Mouse (Mus musculus) embryonic facial prominence, embryonic 15.5 days (tissue): ENCODE data around the gene Cdyl. TPM values are rescaled to one million over a fixed set of nuclear protein-coding genes. Genes with fewer than 3 reads are reported as not detected.

ENCODE experiments used
- ATAC-seq: fragments of 200-750 bp; cut with Nextera tagmentation; 2 replicates; pipeline ENCODE4 v1.8.0; 2017; ENCODE audit warnings: low read depth, moderate TSS enrichment; ENCODE audit not compliant: insufficient number of reproducible peaks, low FRiP score, low TSS enrichment
- H3K27ac ChIP-seq: fragments of 300-500 bp; sonication (generic); replicated peaks from 2 replicates; pipeline ENCODE4 v1.5.1; 2015; ENCODE audit warnings: mild to moderate bottlenecking, inconsistent platforms
- H3K27me3 ChIP-seq: fragments of 300-500 bp; sonication (generic); 2 replicates; pipeline ENCODE4 v1.6.1; 2015; ENCODE audit warnings: inconsistent platforms
- H3K36me3 ChIP-seq: fragments of 300-500 bp; sonication (generic); 2 replicates; pipeline ENCODE4 v1.6.1; 2015; ENCODE audit warnings: mild to moderate bottlenecking, inconsistent platforms
- H3K4me1 ChIP-seq: fragments of 300-500 bp; sonication (generic); 2 replicates; pipeline ENCODE4 v1.6.1; 2015; ENCODE audit warnings: inconsistent platforms
- H3K4me2 ChIP-seq: fragments of 300-500 bp; sonication (generic); replicated peaks from 2 replicates; pipeline ENCODE4 v1.6.1; 2015; ENCODE audit warnings: mild to moderate bottlenecking, inconsistent platforms
- H3K4me3 ChIP-seq: fragments of 300-500 bp; sonication (generic); replicated peaks from 2 replicates; pipeline ENCODE4 v1.5.1; 2015; ENCODE audit warnings: mild to moderate bottlenecking, inconsistent platforms
- H3K9ac ChIP-seq: fragments of 300-500 bp; sonication (generic); 2 replicates; pipeline ENCODE4 v1.6.1; 2015; ENCODE audit warnings: inconsistent platforms
- H3K9me3 ChIP-seq: fragments of 300-500 bp; sonication (generic); replicated peaks from 2 replicates; pipeline ENCODE4 v1.6.1; 2016; ENCODE audit warnings: inconsistent platforms
- WGBS: fragments of 180-500 bp; shearing (Covaris S2); methylation state at CpG from one replicate; pipeline ENCODE4 v1.1.7; 2015; 5-methylcytosine and 5-hydroxymethylcytosine counted together
- polyA plus RNA-seq: library from polyadenylated mRNA; unstranded; fragments of >200 nt; fragmentation: Nextera tagmentation; extraction: Ambion mirVana; gene quantifications from 2 replicates; pipeline ENCODE4 v1.2.1, GENCODE M21; 2015

The Cdyl gene
- 13.5 and 15.9 TPM in 2 replicates for polyA plus RNA-seq

- ATAC-seq = no peak
- Histone ChIP-seq H3K27ac (no peak within 1 kb of the TSS), H3K9me3 (no peaks in the 10 kb centered on the region), H3K4me3 (no peak within 1 kb of the TSS), H3K36me3 (no peaks in the 10 kb centered on the region), H3K4me1 (no peaks in the 10 kb centered on the region), H3K9ac (no peak within 1 kb of the TSS), H3K27me3 (no peaks in the 10 kb centered on the region), H3K4me2 (no peak within 1 kb of the TSS)
- 61% methylated on average over 4 of the region's 4 CpGs for WGBS
Measured at GRCm38 (mm10) chr13:35659406-35659985, at the start of gene Cdyl. Gene Cdyl (plus strand): TSS chr13:35659833.

DNA sequence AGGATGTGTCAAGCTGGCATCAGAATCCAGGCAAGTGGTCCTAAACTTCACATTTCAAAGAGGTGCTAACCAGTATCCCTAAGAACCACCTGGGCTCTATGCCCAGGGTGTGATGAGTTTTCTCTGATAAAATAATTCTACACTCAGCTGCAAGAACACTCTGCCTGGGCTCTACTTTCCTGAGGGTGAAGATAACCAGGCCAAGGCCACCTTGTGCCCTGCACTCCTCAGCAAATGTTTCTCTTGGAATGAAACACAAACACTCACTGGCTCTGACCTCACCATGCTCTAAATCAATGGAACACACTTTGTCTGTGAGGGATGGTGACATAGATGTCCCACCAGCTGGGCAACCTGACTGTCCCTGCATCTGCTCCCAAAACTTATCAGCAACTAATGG, 48.9 kb upstream of the Cdyl start:
- H3K36me3 ChIP-seq = no peaks in the 10 kb centered on the region
- H3K9ac ChIP-seq = no peak overlapping the region
- H3K4me3 ChIP-seq = no peak overlapping the region
- H3K9me3 ChIP-seq = no peaks in the 10 kb centered on the region
- H3K4me1 ChIP-seq = no peaks in the 10 kb centered on the region
- no peaks in the 10 kb centered on the region for H3K27me3 ChIP-seq
- ATAC-seq = no peak
- no peak overlapping the region for H3K27ac ChIP-seq
- no peak overlapping the region for H3K4me2 ChIP-seq

DNA sequence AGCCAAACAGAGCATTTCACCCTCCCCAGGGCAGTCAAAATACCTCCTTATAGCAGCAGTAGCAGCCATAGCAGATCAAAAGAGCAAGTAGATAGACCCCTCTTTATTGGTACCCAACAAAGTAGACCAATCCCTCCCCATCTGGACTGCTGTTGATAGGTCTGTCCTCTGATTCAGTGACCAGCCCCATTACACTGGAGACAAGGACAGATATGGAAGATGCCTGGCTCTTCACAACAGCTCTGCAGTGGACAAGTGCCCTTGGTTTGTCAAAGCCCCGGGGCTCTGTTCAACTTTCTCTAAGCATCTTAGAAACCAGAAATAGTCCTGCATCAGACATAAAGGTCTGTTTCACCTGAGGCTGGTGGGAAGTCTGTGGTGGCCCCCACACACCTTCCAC, 47.1 kb upstream of the Cdyl start:
- Histone ChIP-seq H3K4me2 (no peak overlapping the region), H3K9me3 (no peaks in the 10 kb centered on the region), H3K4me3 (no peak overlapping the region), H3K27ac (no peak overlapping the region), H3K9ac (no peak overlapping the region), H3K27me3 (no peaks in the 10 kb centered on the region), H3K4me1 (no peaks in the 10 kb centered on the region), H3K36me3 (no peaks in the 10 kb centered on the region)
- no peak for ATAC-seq
- WGBS = 93% methylated on average over 1 of the region's 1 CpGs

- Histone ChIP-seq H3K27ac (no peak overlapping the region), H3K9me3 (no peaks in the 10 kb centered on the region), H3K36me3 (no peaks in the 10 kb centered on the region), H3K4me2 (no peak overlapping the region), H3K4me3 (no peak overlapping the region), H3K9ac (no peak overlapping the region), H3K4me1 (no peaks in the 10 kb centered on the region), H3K27me3 (no peaks in the 10 kb centered on the region)
- 72% methylated on average over 4 of the region's 4 CpGs for WGBS
- ATAC-seq = no peak
Measured at GRCm38 (mm10) chr13:35614832-35615479, 44.7 kb upstream of the Cdyl start.

DNA sequence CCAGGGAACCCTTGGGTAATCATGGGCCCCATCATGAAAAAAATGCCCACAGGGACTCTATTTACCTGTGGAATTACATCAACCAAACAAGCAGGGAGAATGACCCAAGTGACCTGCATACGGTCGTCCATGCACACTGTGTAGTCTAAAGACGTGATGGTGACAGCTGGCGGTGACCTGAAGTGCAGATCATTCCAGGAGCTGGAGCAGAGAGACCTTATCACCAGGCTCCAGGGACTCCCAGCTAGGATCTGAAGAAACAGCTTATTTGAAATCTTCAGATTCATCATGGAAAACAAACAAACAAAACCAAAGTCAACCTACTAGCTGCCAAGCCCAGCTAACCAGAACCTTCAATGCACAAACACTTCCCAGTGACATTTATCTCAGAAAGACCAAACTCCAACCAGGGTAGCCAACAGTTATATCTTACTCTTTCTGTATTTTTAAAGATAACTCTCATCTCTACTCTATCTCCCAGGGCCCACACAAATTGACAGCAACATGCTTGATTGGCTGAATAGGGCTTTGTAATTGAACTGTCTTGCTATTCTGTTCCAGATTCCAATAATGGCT, 43.0 kb upstream of the Cdyl start:
- 75% methylated on average over 4 of the region's 4 CpGs for WGBS
- H3K9me3 ChIP-seq = no peaks in the 10 kb centered on the region
- H3K27me3 ChIP-seq = no peaks in the 10 kb centered on the region
- ATAC-seq = no peak
- H3K4me3 ChIP-seq = no peak overlapping the region
- no peaks in the 10 kb centered on the region for H3K36me3 ChIP-seq
- no peak overlapping the region for H3K4me2 ChIP-seq
- H3K27ac ChIP-seq = no peak overlapping the region
- no peak overlapping the region for H3K9ac ChIP-seq
- no peaks in the 10 kb centered on the region for H3K4me1 ChIP-seq

GRCm38 (mm10) chr13:35619356-35619755, 40.3 kb upstream of the Cdyl start:
- Histone ChIP-seq H3K27me3 (no peaks in the 10 kb centered on the region), H3K4me2 (no peak overlapping the region), H3K27ac (no peak overlapping the region), H3K9ac (no peak overlapping the region), H3K36me3 (no peaks in the 10 kb centered on the region), H3K9me3 (no peaks in the 10 kb centered on the region), H3K4me1 (no peaks in the 10 kb centered on the region), H3K4me3 (no peak overlapping the region)
- 81% methylated on average over 2 of the region's 2 CpGs for WGBS
- ATAC-seq = no peak

DNA sequence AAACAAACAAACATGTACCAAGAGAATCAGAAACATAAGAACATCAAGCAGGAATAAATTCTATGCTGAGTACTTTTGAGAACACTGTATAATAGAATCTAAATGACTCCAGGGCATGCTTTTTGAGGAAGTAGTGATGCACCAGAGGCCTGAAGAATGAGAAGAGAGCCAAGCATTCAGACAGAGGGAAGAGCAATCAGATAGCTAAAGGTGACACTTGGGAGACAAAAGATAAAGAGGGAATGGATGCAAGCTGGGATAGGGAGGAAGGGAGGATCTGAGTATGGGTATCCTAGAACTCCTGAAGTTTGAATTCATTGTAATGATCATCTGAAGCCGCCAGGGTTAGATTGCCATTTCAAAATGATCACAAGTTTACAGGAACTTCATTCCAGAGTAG, 38.9 kb upstream of the Cdyl start:
- Histone ChIP-seq H3K9ac (no peak overlapping the region), H3K4me1 (no peaks in the 10 kb centered on the region), H3K9me3 (no peaks in the 10 kb centered on the region), H3K36me3 (no peaks in the 10 kb centered on the region), H3K4me3 (no peak overlapping the region), H3K27ac (no peak overlapping the region), H3K4me2 (no peak overlapping the region), H3K27me3 (no peaks in the 10 kb centered on the region)
- WGBS = 68% methylated on average over 1 of the region's 1 CpGs
- no peak for ATAC-seq

GRCm38 (mm10) chr13:35624831-35625230, 34.8 kb upstream of the Cdyl start:
- Histone ChIP-seq H3K4me1 (no peaks in the 10 kb centered on the region), H3K36me3 (no peaks in the 10 kb centered on the region), H3K4me3 (no peak overlapping the region), H3K9ac (no peak overlapping the region), H3K27me3 (no peaks in the 10 kb centered on the region), H3K4me2 (no peak overlapping the region), H3K9me3 (no peaks in the 10 kb centered on the region), H3K27ac (no peak overlapping the region)
- no peak for ATAC-seq
- 88% methylated on average over 3 of the region's 3 CpGs for WGBS

DNA sequence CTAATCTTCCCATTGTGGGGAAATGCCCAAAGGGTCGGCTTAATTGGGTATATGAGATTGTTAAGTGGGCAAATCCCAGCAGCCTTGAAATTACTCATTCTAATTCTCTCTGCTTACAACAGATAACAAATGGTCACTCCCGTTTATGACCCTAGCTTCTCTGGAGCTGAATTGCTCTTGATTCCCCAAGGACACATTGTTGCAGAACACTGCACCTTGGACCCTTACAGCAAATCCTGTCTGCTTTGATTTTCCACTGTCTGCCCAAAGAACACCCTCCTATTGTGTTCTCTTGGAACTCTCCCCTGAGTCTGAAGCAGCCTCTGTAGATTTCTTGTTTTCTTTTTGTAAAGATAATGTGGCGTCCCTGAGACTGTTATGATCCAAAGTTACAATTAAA, 34.1 kb upstream of the Cdyl start:
- no peak overlapping the region for H3K9ac ChIP-seq
- WGBS = 80% methylated on average over 3 of the region's 3 CpGs
- no peak for ATAC-seq
- H3K4me3 ChIP-seq = no peak overlapping the region
- H3K9me3 ChIP-seq = no peaks in the 10 kb centered on the region
- H3K27ac ChIP-seq = no peak overlapping the region
- no peaks in the 10 kb centered on the region for H3K4me1 ChIP-seq
- no peaks in the 10 kb centered on the region for H3K27me3 ChIP-seq
- H3K4me2 ChIP-seq = no peak overlapping the region
- H3K36me3 ChIP-seq = no peaks in the 10 kb centered on the region

- Histone ChIP-seq H3K4me2 (no peak overlapping the region), H3K9ac (no peak overlapping the region), H3K9me3 (no peaks in the 10 kb centered on the region), H3K36me3 (no peaks in the 10 kb centered on the region), H3K27me3 (no peaks in the 10 kb centered on the region), H3K4me3 (no peak overlapping the region), H3K27ac (no peak overlapping the region), H3K4me1 (no peaks in the 10 kb centered on the region)
- WGBS = 96% methylated on average over 1 of the region's 1 CpGs
- no peak for ATAC-seq
Measured at GRCm38 (mm10) chr13:35627319-35627718, 32.3 kb upstream of the Cdyl start.

DNA sequence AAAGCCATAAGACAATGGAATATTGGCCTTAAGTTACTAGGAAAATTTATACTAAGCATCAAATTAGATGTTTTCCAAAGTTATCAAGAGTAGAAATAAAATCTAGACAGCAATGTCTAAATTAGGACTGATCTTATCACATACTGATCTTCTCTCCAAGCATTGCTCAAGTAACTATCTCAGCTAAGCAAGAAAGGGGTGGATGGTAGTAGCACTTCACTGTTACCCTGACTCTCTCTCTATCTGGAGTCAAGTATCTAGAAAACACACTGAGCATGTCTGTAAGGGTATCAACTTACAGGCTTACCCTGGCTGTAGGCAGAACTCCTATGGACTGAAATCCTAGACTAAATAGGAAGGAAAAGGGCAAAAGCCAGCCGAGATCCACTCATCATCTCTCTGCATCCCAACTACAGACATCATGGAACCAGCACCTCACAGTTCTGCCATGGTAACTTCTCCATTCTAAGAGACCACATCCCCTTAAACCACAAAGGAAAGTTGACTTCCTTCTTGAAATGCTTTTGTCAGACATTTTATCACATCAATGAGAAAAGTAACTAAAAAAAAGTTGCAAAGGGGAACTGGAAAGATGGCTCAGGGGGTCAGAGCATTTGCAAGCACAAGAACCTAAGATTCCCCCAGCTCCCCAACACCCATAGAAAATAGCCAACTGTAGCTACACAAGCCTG, 12.4 kb upstream of the Cdyl start:
- no peak overlapping the region for H3K9ac ChIP-seq
- WGBS = 68% methylated on average over 1 of the region's 1 CpGs
- H3K9me3 ChIP-seq = no peaks in the 10 kb centered on the region
- no peaks in the 10 kb centered on the region for H3K36me3 ChIP-seq
- no peak for ATAC-seq
- H3K27me3 ChIP-seq = no peaks in the 10 kb centered on the region
- no peaks in the 10 kb centered on the region for H3K4me1 ChIP-seq
- H3K4me2 ChIP-seq = no peak overlapping the region
- H3K4me3 ChIP-seq = no peak overlapping the region
- no peak overlapping the region for H3K27ac ChIP-seq
